Mouse (Mus musculus) cortical plate, adult 2 months (tissue): Measurements from ENCODE around the gene Foxi3. TPM values are rescaled to one million over a fixed set of nuclear protein-coding genes. Genes with fewer than 3 reads are reported as not detected.

Source experiments
- H3K27ac ChIP-seq: fragments of 200-500 bp; 2 replicates; pipeline ENCODE4 v1.5.1; 2012; ENCODE audit warnings: low read length, control low read depth, inconsistent platforms; ENCODE audit not compliant: insufficient read depth
- H3K4me1 ChIP-seq: fragments of 200-500 bp; 2 replicates; pipeline ENCODE4 v1.6.1; 2011; ENCODE audit warnings: low read length; ENCODE audit not compliant: control insufficient read depth, insufficient read depth
- H3K4me3 ChIP-seq: fragments of 200-500 bp; 2 replicates; pipeline ENCODE4 v1.5.1; 2011; ENCODE audit warnings: mild to moderate bottlenecking, low read length, control low read depth; ENCODE audit not compliant: insufficient read depth
- CTCF ChIP-seq: fragments of 200-500 bp; IDR thresholded peaks from 2 replicates; pipeline ENCODE4 v1.5.1; 2011; ENCODE audit warnings: mild to moderate bottlenecking, control low read depth, low read length; ENCODE audit not compliant: insufficient read depth; ENCODE audit errors: extremely low read depth
- POLR2A ChIP-seq: fragments of 200-500 bp; IDR thresholded peaks from 2 replicates; pipeline ENCODE4 v1.6.1; 2011; ENCODE audit warnings: mild to moderate bottlenecking, low read length, control low read depth; ENCODE audit not compliant: insufficient read depth; ENCODE audit errors: extremely low read depth
- polyA plus RNA-seq: library from polyadenylated mRNA; depleted of rRNA; stranded (reverse); fragments of >200 nt; gene quantifications from 2 replicates; pipeline ENCODE4 v1.2.3, GENCODE M21; 2012

Foxi3 gene
- polyA plus RNA-seq, 1 experiment: not detected

DNA sequence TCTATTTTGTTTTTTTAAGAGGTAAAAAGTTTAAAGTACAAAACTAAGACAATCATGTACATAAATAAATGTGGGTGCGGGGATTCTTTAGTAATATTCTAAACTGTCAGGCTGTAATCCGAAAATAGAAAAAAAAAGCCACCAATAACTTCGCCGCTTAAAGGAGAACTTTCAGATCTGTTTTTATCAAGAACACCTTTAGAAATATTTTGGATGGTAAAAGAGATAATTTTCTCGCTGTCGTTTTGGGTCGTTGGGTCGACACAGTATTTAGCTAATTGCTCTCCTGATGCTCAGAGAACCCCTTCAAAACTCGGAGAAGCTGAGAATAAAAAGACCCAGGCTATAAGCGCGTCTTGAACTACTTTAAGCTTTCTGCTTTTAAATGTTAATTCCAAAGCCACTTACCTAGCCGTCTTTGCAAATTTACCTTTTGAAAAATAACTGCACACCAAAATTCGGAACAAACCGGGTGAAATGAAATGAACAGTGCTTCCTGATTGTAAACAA lies 985 bp upstream of the Foxi3 start:
- H3K4me3 ChIP-seq: no peak overlapping the region
- no peak overlapping the region for H3K27ac ChIP-seq
- TF ChIP-seq CTCF (no peak), POLR2A (no peak)
- no peaks in the 10 kb centered on the region for H3K4me1 ChIP-seq

DNA sequence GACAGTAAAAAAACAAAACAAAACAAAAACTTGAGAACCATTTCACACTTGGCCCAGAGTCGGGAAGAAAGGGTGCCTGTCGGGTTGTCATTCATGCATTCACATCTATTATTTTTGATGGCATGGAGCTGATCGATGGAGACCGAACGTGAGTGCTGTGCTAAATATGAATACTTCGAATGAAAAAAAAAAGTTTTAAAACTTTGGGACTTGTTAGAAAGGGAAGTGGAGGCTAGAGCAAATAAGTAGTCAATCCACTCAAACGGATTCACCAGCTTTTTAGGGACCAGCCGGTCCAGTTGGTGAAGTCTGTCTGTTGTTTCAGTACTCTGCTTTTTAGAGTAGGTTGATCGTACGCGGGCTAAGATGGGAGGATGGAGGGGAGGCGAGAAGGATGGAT lies 490 bp upstream of the Foxi3 start:
- H3K27ac ChIP-seq: no peak overlapping the region
- TF ChIP-seq POLR2A (no peak), CTCF (no peak)
- no peaks in the 10 kb centered on the region for H3K4me1 ChIP-seq
- peak overlapping the region; percentile 4; the same call in 1 of the 2 replicates for H3K4me3 ChIP-seq

DNA sequence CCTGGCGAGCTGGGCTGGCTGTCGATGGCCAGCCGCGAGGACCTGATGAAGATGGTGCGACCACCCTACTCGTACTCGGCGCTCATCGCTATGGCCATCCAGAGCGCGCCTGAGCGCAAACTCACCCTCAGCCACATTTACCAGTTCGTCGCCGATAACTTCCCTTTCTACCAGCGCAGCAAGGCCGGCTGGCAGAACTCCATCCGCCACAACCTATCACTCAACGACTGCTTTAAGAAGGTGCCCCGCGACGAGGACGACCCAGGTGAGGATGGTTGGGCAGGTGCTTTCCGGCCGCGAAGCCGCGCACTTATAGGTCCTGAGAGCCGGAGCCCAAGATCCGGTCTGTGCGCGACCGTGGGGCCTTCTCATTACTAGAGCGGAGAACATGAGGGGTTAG lies 605 bp downstream of the Foxi3 start:
- no peak for TF ChIP-seq POLR2A
- no peak for TF ChIP-seq CTCF
- no peak overlapping the region; the same call in 1 of the 2 replicates for H3K4me3 ChIP-seq
- no peaks in the 10 kb centered on the region for H3K4me1 ChIP-seq
- H3K27ac ChIP-seq: no peak overlapping the region

DNA sequence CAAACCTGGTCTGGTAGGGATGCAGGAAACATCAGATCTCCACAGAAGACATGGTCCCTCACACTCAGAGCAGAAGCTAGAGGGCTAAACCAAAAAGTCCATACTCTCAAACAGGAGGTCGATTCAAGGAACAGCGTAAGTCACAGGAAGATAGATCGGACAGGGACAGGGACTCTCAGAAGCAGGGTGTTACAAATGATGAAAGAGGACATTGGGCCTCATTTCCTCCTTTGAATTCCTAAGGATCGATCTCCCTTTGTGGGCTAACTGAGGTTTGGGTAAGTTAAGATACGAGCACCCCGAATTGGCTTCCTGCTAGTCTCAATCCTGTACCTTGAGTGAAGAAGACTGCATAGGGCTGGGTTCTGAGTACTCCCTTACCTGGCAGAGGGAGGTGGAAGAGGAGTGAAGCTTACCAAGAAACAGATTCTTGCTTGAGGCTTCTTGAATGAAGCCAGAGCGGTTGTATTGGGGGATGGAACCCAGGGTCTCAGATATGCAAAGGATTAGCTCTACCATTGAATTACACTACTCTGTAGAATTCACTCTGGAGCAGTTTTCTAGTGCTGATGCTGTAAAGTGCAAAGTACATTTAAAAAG lies 1.1 kb downstream of the Foxi3 start:
- Histone ChIP-seq H3K27ac (no peak overlapping the region), H3K4me3 (no peak overlapping the region), H3K4me1 (no peaks in the 10 kb centered on the region)
- no peak for TF ChIP-seq POLR2A

DNA sequence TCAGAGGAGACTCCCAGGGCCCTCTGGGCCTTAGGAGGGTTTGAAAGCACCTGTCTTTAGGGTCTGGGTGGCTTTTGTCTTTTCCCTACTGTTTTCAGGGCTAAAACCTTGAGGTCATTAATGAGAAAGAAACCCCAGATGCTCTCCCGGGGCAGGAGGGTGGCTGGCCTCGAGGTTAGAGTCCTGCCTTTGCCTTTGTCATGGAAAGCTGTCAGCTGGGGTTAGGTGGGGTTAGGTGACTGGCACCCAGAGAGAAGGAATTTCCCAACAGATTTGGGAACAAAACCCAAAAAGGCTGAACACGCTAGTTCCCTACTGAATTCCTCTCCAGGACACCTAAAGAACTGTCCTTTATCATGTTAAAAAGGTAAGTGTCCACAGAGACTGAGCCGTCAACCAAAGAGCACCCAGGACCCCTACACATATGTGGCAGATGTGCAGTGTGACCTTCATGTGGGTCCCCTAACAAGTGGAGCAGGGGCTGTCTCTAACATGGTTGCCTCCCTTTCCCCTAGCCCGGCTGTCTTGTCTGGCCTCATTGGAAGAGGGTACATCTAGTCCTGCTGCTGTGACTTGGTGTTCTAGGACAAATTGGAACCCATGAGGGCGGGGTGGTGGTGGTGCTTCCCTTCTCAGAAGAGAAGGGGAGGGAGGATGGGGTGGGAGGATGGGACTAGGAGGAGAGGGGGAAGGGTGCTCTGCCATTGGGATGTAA lies 7.9 kb downstream of the Foxi3 start:
- H3K4me3 ChIP-seq: no peak overlapping the region
- H3K4me1 ChIP-seq: no peaks in the 10 kb centered on the region
- TF ChIP-seq POLR2A (no peak), CTCF (no peak)
- no peak overlapping the region for H3K27ac ChIP-seq

DNA sequence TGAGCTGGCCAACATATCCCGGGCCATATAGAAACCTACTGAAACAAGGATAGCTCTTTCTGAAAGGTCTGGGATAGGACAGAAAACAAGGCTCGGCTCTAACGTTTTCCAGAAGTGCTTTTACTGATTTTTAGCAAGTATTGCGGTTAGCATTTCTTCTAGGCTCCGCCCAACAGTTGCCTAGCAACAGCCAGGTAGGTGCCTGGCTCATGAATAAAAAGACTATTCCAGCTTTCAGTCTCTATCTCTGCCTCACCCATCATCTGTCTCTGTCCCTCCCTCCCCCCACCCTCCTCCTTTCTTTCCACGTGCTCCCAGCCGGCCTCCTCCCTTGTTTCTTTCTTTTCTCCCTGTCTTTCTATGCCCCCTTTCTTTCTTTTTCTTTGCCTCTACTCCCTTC lies 9.4 kb downstream of the Foxi3 start:
- no peaks in the 10 kb centered on the region for H3K4me1 ChIP-seq
- TF ChIP-seq CTCF: no peak
- no peak for TF ChIP-seq POLR2A
- H3K4me3 ChIP-seq: no peak overlapping the region
- H3K27ac ChIP-seq: no peak overlapping the region

DNA sequence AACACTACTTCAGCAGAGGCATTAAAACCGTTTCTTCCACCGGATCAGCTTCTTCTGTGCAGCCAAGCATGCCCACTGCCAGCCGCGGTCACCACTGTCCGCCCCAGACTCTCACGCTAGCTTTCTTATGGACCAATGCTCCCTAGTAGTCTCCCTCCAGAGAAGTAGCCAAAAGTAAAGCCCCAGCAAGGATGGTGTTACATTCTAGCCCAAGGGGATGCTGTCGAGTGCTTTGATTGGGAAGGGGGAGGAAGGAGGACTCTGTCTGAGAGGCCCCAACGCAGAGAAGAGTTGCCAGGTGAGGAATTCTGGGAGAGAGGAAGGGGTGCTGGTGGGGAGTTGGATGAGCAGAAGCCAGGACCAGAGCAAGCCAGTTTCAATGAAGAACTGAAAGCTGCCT lies 11.1 kb downstream of the Foxi3 start:
- no peak overlapping the region for H3K27ac ChIP-seq
- no peak overlapping the region for H3K4me3 ChIP-seq
- no peaks in the 10 kb centered on the region for H3K4me1 ChIP-seq
- no peak for TF ChIP-seq CTCF
- TF ChIP-seq POLR2A: no peak

DNA sequence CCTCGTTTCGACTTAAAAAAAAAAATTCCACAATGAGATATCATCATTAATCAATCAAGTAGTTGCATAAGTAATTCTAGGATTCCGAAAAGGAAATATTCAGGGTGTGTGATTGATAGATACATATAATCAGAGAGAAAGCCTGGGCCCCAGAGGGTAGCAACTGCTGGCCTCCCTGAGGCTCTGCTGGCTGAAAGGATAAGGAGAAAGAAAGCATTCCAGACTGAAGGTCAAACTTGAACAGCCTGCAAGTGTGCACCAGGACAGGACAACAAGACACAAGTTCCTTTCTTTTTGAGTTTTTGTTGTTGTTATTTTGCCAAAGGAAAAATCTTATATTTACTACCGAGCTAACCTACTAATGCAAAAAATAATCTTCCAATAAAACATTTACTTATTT lies 12.0 kb downstream of the Foxi3 start:
- TF ChIP-seq POLR2A (no peak), CTCF (no peak)
- no peak overlapping the region for H3K27ac ChIP-seq
- no peaks in the 10 kb centered on the region for H3K4me1 ChIP-seq
- H3K4me3 ChIP-seq: no peak overlapping the region

DNA sequence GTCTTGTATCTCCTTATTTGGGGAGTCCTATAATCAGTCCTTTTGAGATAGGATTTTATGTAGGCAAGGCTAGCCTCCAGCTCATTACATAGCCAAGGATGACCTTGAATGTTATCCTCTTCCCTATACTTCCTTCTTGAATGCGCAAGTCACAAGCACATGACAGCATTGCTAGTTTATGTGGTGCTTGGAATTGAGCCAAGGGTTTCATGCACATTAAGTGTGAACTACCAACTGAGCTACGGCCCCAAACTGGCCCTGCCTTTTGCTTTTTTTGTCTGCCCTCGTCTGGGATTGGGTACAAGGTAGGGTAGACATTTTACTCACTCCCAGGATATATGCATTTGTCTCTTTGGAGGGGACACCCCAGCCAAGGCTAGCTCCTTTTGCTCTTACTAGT lies 16.7 kb downstream of the Foxi3 start:
- TF ChIP-seq CTCF (no peak), POLR2A (no peak)
- H3K27ac ChIP-seq: no peak overlapping the region
- no peaks in the 10 kb centered on the region for H3K4me1 ChIP-seq

DNA sequence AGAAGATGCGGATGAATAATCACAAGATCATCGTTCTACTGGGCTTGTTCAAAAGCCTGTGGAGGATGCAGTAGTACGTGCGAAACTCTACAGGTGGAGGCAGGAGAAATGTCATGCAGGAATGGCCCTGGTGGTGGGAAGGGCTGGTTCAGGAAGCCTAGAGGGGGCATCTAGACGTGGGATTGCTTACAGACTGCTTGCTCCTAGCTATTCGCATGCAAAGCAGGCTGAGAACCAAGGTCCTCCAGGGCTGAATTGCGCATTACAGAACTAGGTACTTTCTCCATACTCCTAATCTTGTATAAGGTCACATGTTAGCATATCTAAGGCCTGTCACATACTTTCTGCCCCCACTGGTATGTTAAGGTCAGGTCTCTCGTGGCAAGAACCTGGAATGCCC lies 24.7 kb downstream of the Foxi3 start:
- TF ChIP-seq CTCF (no peak), POLR2A (no peak)
- H3K4me1 ChIP-seq: no peaks in the 10 kb centered on the region
- no peak overlapping the region for H3K4me3 ChIP-seq

More for the DNA sequence above, 16.7 kb downstream of the Foxi3 start:
- no peak overlapping the region for H3K4me3 ChIP-seq

DNA sequence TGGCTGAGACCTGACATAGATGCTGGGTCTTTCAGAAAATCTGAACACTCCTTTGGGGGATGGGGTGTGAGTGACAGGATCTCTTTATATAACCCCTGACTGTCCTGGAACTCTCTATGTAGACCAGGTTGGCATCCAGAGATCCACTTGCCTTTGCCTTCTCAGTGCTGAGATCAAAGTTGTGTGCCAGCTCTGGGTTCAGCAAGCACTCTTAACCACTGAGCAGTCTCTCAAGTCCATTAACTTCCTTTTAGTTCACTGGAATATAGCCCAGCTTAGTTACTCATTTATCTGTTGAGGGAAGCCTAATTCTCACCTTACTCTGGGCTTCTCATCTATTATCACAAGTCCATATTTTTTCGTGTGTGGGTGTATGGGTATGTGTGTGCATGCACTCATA lies 26.1 kb downstream of the Foxi3 start:
- H3K4me3 ChIP-seq: no peak overlapping the region
- TF ChIP-seq POLR2A (no peak), CTCF (no peak)
- no peak overlapping the region for H3K27ac ChIP-seq
- no peaks in the 10 kb centered on the region for H3K4me1 ChIP-seq

More for the DNA sequence above, 24.7 kb downstream of the Foxi3 start:
- no peak overlapping the region for H3K27ac ChIP-seq
